Mouse (Mus musculus): Measurements from ENCODE around the gene Card10. TPM values are rescaled to one million over a fixed set of nuclear protein-coding genes. Genes with fewer than 3 reads are reported as not detected.
A peak's percentile ranks its signal among the peaks of the same experiment; 100 is the strongest.
"Not testable (repeated sequence)": the region's sequence is repeated elsewhere in the genome, so short reads cannot be mapped to it uniquely, and the experiment has no call there.

Gene Card10
- total RNA-seq (2017): 0.13 TPM in 1 of 2 replicates, not detected in the other

- ATAC-seq (replicated peaks in 1 of 2; ENCODE audit: insufficient read depth in 1 of 2, low FRiP score in 2 of 2, low TSS enrichment in 1 of 2, low read depth in 1 of 2, poor library complexity in 2 of 2, severe bottlenecking in 2 of 2): peak in 1 of 2 experiments; percentile 65; a peak in 3 of 4 replicates
Measured at GRCm38 (mm10) chr15:78802776-78803391, at the start of gene Card10. Card10 (minus strand) TSS chr15:78803042.

GRCm38 (mm10) chr15:78851505-78852153 lies 48.8 kb upstream of the Card10 start:
- ATAC-seq (replicated peaks in 1 of 2; ENCODE audit: insufficient read depth in 1 of 2, low FRiP score in 2 of 2, low TSS enrichment in 1 of 2, low read depth in 1 of 2, poor library complexity in 2 of 2, severe bottlenecking in 2 of 2): peak; percentile 89 to 91

GRCm38 (mm10) chr15:78850944-78851343 lies 48.1 kb upstream of the Card10 start:
- no peak for ATAC-seq (replicated peaks in 1 of 2; ENCODE audit: insufficient read depth in 1 of 2, low FRiP score in 2 of 2, low TSS enrichment in 1 of 2, low read depth in 1 of 2, poor library complexity in 2 of 2, severe bottlenecking in 2 of 2)

GRCm38 (mm10) chr15:78850059-78850824 lies 47.4 kb upstream of the Card10 start:
- no peak for ATAC-seq (replicated peaks in 1 of 2; ENCODE audit: insufficient read depth in 1 of 2, low FRiP score in 2 of 2, low TSS enrichment in 1 of 2, low read depth in 1 of 2, poor library complexity in 2 of 2, severe bottlenecking in 2 of 2)

- no peak for ATAC-seq (replicated peaks in 1 of 2; ENCODE audit: insufficient read depth in 1 of 2, low FRiP score in 2 of 2, low TSS enrichment in 1 of 2, low read depth in 1 of 2, poor library complexity in 2 of 2, severe bottlenecking in 2 of 2)
Measured at GRCm38 (mm10) chr15:78849485-78849884, 46.6 kb upstream of the Card10 start.

GRCm38 (mm10) chr15:78848467-78848866 lies 45.6 kb upstream of the Card10 start:
- peak; percentile 38 to 57; a peak in 3 of 4 replicates for ATAC-seq (replicated peaks in 1 of 2; ENCODE audit: insufficient read depth in 1 of 2, low FRiP score in 2 of 2, low TSS enrichment in 1 of 2, low read depth in 1 of 2, poor library complexity in 2 of 2, severe bottlenecking in 2 of 2)

- not testable (repeated sequence) for ATAC-seq (replicated peaks in 1 of 2; ENCODE audit: insufficient read depth in 1 of 2, low FRiP score in 2 of 2, low TSS enrichment in 1 of 2, low read depth in 1 of 2, poor library complexity in 2 of 2, severe bottlenecking in 2 of 2)
Measured at GRCm38 (mm10) chr15:78846805-78847204, 44.0 kb upstream of the Card10 start.

GRCm38 (mm10) chr15:78846352-78846751 lies 43.5 kb upstream of the Card10 start:
- no peak for ATAC-seq (replicated peaks in 1 of 2; ENCODE audit: insufficient read depth in 1 of 2, low FRiP score in 2 of 2, low TSS enrichment in 1 of 2, low read depth in 1 of 2, poor library complexity in 2 of 2, severe bottlenecking in 2 of 2)

- ATAC-seq (replicated peaks in 1 of 2; ENCODE audit: insufficient read depth in 1 of 2, low FRiP score in 2 of 2, low TSS enrichment in 1 of 2, low read depth in 1 of 2, poor library complexity in 2 of 2, severe bottlenecking in 2 of 2): no peak
Measured at GRCm38 (mm10) chr15:78845867-78846266, 43.0 kb upstream of the Card10 start.

GRCm38 (mm10) chr15:78845321-78845720 lies 42.5 kb upstream of the Card10 start:
- no peak for ATAC-seq (replicated peaks in 1 of 2; ENCODE audit: insufficient read depth in 1 of 2, low FRiP score in 2 of 2, low TSS enrichment in 1 of 2, low read depth in 1 of 2, poor library complexity in 2 of 2, severe bottlenecking in 2 of 2)

- ATAC-seq (replicated peaks in 1 of 2; ENCODE audit: insufficient read depth in 1 of 2, low FRiP score in 2 of 2, low TSS enrichment in 1 of 2, low read depth in 1 of 2, poor library complexity in 2 of 2, severe bottlenecking in 2 of 2): no peak
Measured at GRCm38 (mm10) chr15:78844791-78845190, 41.9 kb upstream of the Card10 start.

- peak; percentile 22 to 36; a peak in 1 of 4 replicates for ATAC-seq (replicated peaks in 1 of 2; ENCODE audit: insufficient read depth in 1 of 2, low FRiP score in 2 of 2, low TSS enrichment in 1 of 2, low read depth in 1 of 2, poor library complexity in 2 of 2, severe bottlenecking in 2 of 2)
Measured at GRCm38 (mm10) chr15:78843581-78844469, 41.0 kb upstream of the Card10 start.

- peak in 1 of 2 experiments; percentile 22; a peak in 1 of 4 replicates for ATAC-seq (replicated peaks in 1 of 2; ENCODE audit: insufficient read depth in 1 of 2, low FRiP score in 2 of 2, low TSS enrichment in 1 of 2, low read depth in 1 of 2, poor library complexity in 2 of 2, severe bottlenecking in 2 of 2)
Measured at GRCm38 (mm10) chr15:78842371-78843163, 39.7 kb upstream of the Card10 start, which contains the start of gene Cdc42ep1. Cdc42ep1 (plus strand) TSS chr15:78842624.

GRCm38 (mm10) chr15:78841161-78841790 lies 38.4 kb upstream of the Card10 start:
- no peak for ATAC-seq (replicated peaks in 1 of 2; ENCODE audit: insufficient read depth in 1 of 2, low FRiP score in 2 of 2, low TSS enrichment in 1 of 2, low read depth in 1 of 2, poor library complexity in 2 of 2, severe bottlenecking in 2 of 2)

GRCm38 (mm10) chr15:78840751-78841150 lies 37.9 kb upstream of the Card10 start:
- ATAC-seq (replicated peaks in 1 of 2; ENCODE audit: insufficient read depth in 1 of 2, low FRiP score in 2 of 2, low TSS enrichment in 1 of 2, low read depth in 1 of 2, poor library complexity in 2 of 2, severe bottlenecking in 2 of 2): no peak

- ATAC-seq (replicated peaks in 1 of 2; ENCODE audit: insufficient read depth in 1 of 2, low FRiP score in 2 of 2, low TSS enrichment in 1 of 2, low read depth in 1 of 2, poor library complexity in 2 of 2, severe bottlenecking in 2 of 2): no peak
Measured at GRCm38 (mm10) chr15:78840241-78840640, 37.4 kb upstream of the Card10 start.

All from hematopoietic stem cell, adult 5-6 weeks (primary cell).